Comparison of ENCODE assay signal across 19 mouse cellular contexts in the genomic region with DNA sequence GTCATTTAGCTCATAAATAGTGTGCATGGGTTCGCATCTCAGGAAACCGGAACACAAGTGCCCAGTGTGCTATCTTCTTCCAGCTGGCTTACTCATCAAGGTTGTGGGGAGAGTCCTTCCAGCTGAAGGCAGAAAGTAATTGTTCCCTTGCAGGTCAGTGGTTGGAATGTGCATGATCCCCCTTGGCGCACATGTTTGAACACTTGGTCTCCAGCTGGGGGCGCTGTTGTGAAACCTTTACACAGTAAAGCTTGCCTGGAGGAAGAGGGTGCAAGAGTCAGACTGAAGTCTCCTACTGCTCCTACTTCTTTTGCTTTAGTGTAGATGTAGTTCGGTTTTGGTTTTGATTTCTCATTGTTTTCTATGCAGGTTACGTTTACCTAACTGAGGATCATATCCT.
DNase-seq lines count a peak whose midpoint lies in the region; ATAC-seq and TF ChIP-seq lines count a peak whose summit lies in the region.
"Had no signal": no experiment of that assay in that cellular context is flagged by ENCODE, and none has a peak within 500 bp of the region (broad histone marks: within the 10 kb centered on the region; RNA-seq: fewer than 3 reads in every experiment).

No protein-coding gene starts in this region.

- no peaks in the 10 kb centered on the region for H3K27me3 ChIP-seq in liver, embryonic 14.5 days (ENCODE audit: control insufficient read depth, insufficient read depth, low read length)
- H3K27me3 ChIP-seq in liver, embryonic 12.5 days (replicated peaks) = no peaks in the 10 kb centered on the region
- no peaks in the 10 kb centered on the region for H3K27me3 ChIP-seq in forebrain, postnatal 0 days (ENCODE audit: insufficient read depth, low read length)
- H3K27me3 ChIP-seq: limb, embryonic 15.5 days; megakaryocyte, embryonic 14.5 days had no signal

- DNase-seq in embryo, embryonic 10.5 days (ENCODE audit: low spot score) = peak; percentile 23
- no peak for DNase-seq in embryo, embryonic 9.5 days (ENCODE audit: extremely low spot score)
- DNase-seq in liver, embryonic 14.5 days (ENCODE audit: low read depth in 3 of 3, low spot score in 3 of 3) = no peak
- peak; percentile 9 for DNase-seq in A20 (ENCODE audit: low read depth, low spot score)
- peak; percentile 33 for DNase-seq in WW6 (ENCODE audit: low read depth, low spot score)
- no peak for DNase-seq in forebrain, postnatal 0 days
- DNase-seq in gastrocnemius, adult 8-10 months (ENCODE audit: low spot score in 2 of 2) = no peak
- DNase-seq: adrenal gland, adult 2 months; cerebellum, adult 8-10 months; gastrocnemius, adult 2 months; kidney, adult 8-10 months; spleen, adult 18-20 months had no signal

- no peak for TF ChIP-seq EP300 in liver, embryonic 14.5 days (IDR thresholded peaks at IDR 0.05; ENCODE audit: low read depth)

- H3K4me2 ChIP-seq in liver, embryonic 14.5 days (ENCODE audit: low read depth) = no peak overlapping the region
- no peak overlapping the region for H3K4me2 ChIP-seq in liver, embryonic 12.5 days
- H3K4me2 ChIP-seq in forebrain, postnatal 0 days (ENCODE audit: low read depth) = no peak overlapping the region
- H3K4me2 ChIP-seq: limb, embryonic 15.5 days had no signal

- H3K4me1 ChIP-seq in liver, embryonic 14.5 days (replicated peaks; ENCODE audit: control insufficient read depth in 2 of 2, insufficient read depth in 2 of 2, low read length in 1 of 2) = no peaks in the 10 kb centered on the region
- no peaks in the 10 kb centered on the region for H3K4me1 ChIP-seq in liver, embryonic 12.5 days
- no peaks in the 10 kb centered on the region for H3K4me1 ChIP-seq in forebrain, postnatal 0 days (ENCODE audit: insufficient read depth)
- H3K4me1 ChIP-seq: embryonic facial prominence, embryonic 10.5 days; limb, embryonic 15.5 days; megakaryocyte, embryonic 14.5 days had no signal

- no peak overlapping the region for H3K9ac ChIP-seq in liver, embryonic 14.5 days (replicated peaks)
- no peak overlapping the region for H3K9ac ChIP-seq in liver, embryonic 12.5 days
- no peak overlapping the region for H3K9ac ChIP-seq in forebrain, postnatal 0 days
- H3K9ac ChIP-seq: limb, embryonic 15.5 days had no signal

- no peak overlapping the region for H3K4me3 ChIP-seq in liver, embryonic 14.5 days (ENCODE audit: insufficient read depth in 1 of 2, low read depth in 2 of 2, low read length in 2 of 2)
- no peak overlapping the region for H3K4me3 ChIP-seq in liver, embryonic 12.5 days
- H3K4me3 ChIP-seq in forebrain, postnatal 0 days (ENCODE audit: low read depth, low read length) = no peak overlapping the region
- H3K4me3 ChIP-seq: embryonic facial prominence, embryonic 10.5 days; erythroblast, embryonic 14.5 days; gastrocnemius, adult 2 months; limb, embryonic 15.5 days; megakaryocyte, embryonic 14.5 days had no signal

- no peak for ATAC-seq in liver, embryonic 14.5 days (ENCODE audit: insufficient read depth)
- no peak for ATAC-seq in liver, embryonic 12.5 days
- ATAC-seq in forebrain, postnatal 0 days = no peak
- ATAC-seq: forebrain, embryonic 16.5 days; hindbrain, embryonic 16.5 days had no signal

- no peak overlapping the region for H3K27ac ChIP-seq in liver, embryonic 14.5 days
- H3K27ac ChIP-seq in liver, embryonic 12.5 days = no peak overlapping the region
- no peak overlapping the region for H3K27ac ChIP-seq in forebrain, postnatal 0 days (ENCODE audit: low read depth, low read length)
- H3K27ac ChIP-seq: embryonic facial prominence, embryonic 10.5 days; gastrocnemius, adult 2 months; limb, embryonic 15.5 days had no signal

- H3K36me3 ChIP-seq in liver, embryonic 14.5 days (replicated peaks; ENCODE audit: control insufficient read depth, insufficient read depth, low read depth) = no peaks in the 10 kb centered on the region
- no peaks in the 10 kb centered on the region for H3K36me3 ChIP-seq in liver, embryonic 12.5 days
- H3K36me3 ChIP-seq in forebrain, postnatal 0 days (ENCODE audit: insufficient read depth) = no peaks in the 10 kb centered on the region
- H3K36me3 ChIP-seq: embryonic facial prominence, embryonic 10.5 days; limb, embryonic 15.5 days had no signal

- 67% methylated on average over 6 of the region's 6 CpGs for WGBS in liver, embryonic 14.5 days (ENCODE audit: insufficient replicate concordance)
- WGBS in liver, embryonic 12.5 days (ENCODE audit: insufficient replicate concordance) = 63% methylated on average over 6 of the region's 6 CpGs
- WGBS in forebrain, postnatal 0 days = 73% methylated on average over 6 of the region's 6 CpGs

- no peaks in the 10 kb centered on the region for H3K9me3 ChIP-seq in liver, embryonic 14.5 days (ENCODE audit: control insufficient read depth, low read length)
- no peaks in the 10 kb centered on the region for H3K9me3 ChIP-seq in liver, embryonic 12.5 days (replicated peaks)
- no peaks in the 10 kb centered on the region for H3K9me3 ChIP-seq in forebrain, postnatal 0 days (ENCODE audit: low read length)
- H3K9me3 ChIP-seq: embryonic facial prominence, embryonic 10.5 days; limb, embryonic 15.5 days had no signal

- peak; percentile 15; the same call in 1 of the 2 replicates for TF ChIP-seq CTCF in liver, embryonic 14.5 days (IDR thresholded peaks at IDR 0.05; ENCODE audit: low read depth)
- no peak for TF ChIP-seq CTCF in forebrain, postnatal 0 days (IDR thresholded peaks at IDR 0.05; ENCODE audit: low read depth)

Comparison
In these comparisons a context has a peak if more than half of its experiments do, and no peak if none do; other contexts are left out.
1. DNase-seq: peak in embryo, embryonic 10.5 days (single experiment), A20 (single experiment) and WW6 (single experiment); none in embryo, embryonic 9.5 days (single experiment), liver, embryonic 14.5 days (0 of 3), forebrain, postnatal 0 days (single experiment) and gastrocnemius, adult 8-10 months (0 of 2).